Mouse (Mus musculus) C2C12 (cell line): ENCODE data around the gene Nicn1. TPM values are rescaled to one million over a fixed set of nuclear protein-coding genes. Genes with fewer than 3 reads are reported as not detected.

ENCODE experiments used
- H3K27me3 ChIP-seq: one replicate; pipeline ENCODE4 v1.6.1; 2011; ENCODE audit not compliant: control insufficient read depth, insufficient read depth, insufficient read length
- H3K36me3 ChIP-seq: one replicate; pipeline ENCODE4 v1.6.1; 2011; ENCODE audit not compliant: control insufficient read depth, insufficient read depth
- H3K4me3 ChIP-seq: one replicate; pipeline ENCODE4 v1.5.1; 2011; ENCODE audit warnings: mild to moderate bottlenecking, control low read depth; ENCODE audit not compliant: poor library complexity, insufficient read depth, severe bottlenecking
- H3K79me2 ChIP-seq: one replicate; pipeline ENCODE4 v1.6.1; 2011; ENCODE audit not compliant: control insufficient read depth, insufficient read depth
- H3K79me3 ChIP-seq: one replicate; pipeline ENCODE4 v1.6.1; 2011; ENCODE audit warnings: low read depth, control low read depth
- H3ac ChIP-seq: one replicate; pipeline ENCODE3; 2011; ENCODE audit warnings: low read depth; ENCODE audit not compliant: control insufficient read depth, insufficient read length
- CEBPB ChIP-seq: IDR thresholded peaks from one replicate; pipeline ENCODE4 v1.6.1; 2011; ENCODE audit warnings: low read depth, mild to moderate bottlenecking, control low read depth, moderate library complexity
- CTCF ChIP-seq: IDR thresholded peaks from one replicate; pipeline ENCODE4 v1.5.1; 2011; ENCODE audit not compliant: control insufficient read depth, insufficient read depth, insufficient read length
- FOSL1 ChIP-seq: IDR thresholded peaks from one replicate; pipeline ENCODE4 v1.8.0; 2011; ENCODE audit warnings: mild to moderate bottlenecking, low read length; ENCODE audit not compliant: poor library complexity, insufficient read depth, severe bottlenecking
- MAX ChIP-seq: IDR thresholded peaks from one replicate; pipeline ENCODE4 v1.6.1; 2011; ENCODE audit warnings: mild to moderate bottlenecking, control low read depth
- MYOD1 ChIP-seq: IDR thresholded peaks from one replicate; pipeline ENCODE4 v1.6.1; 2011; ENCODE audit warnings: low read depth; ENCODE audit not compliant: control insufficient read depth, insufficient read length
- MYOG ChIP-seq: IDR thresholded peaks from one replicate; pipeline ENCODE4 v1.6.1; 2011; ENCODE audit not compliant: control insufficient read depth, insufficient read length; ENCODE audit errors: extremely low read depth
- USF1 ChIP-seq: IDR thresholded peaks from one replicate; pipeline ENCODE4 v1.6.1; 2011; ENCODE audit warnings: low read depth, mild to moderate bottlenecking, control low read depth, moderate library complexity
- polyA plus RNA-seq: library from polyadenylated mRNA; unstranded; fragments of >200 nt; fragmentation: generic; extraction: Trizol; gene quantifications from one replicate; pipeline ENCODE4 v1.2.1, GENCODE M21; 2012; ENCODE audit warnings: missing spikeins

The Nicn1 gene
- polyA plus RNA-seq, 1 experiment, result 24.6 TPM

GRCm38 (mm10) chr9:108305629-108306520 is 15.6 kb downstream of the Nicn1 start, which contains the start of the genes Rhoa and Tcta:
Gene Rhoa (plus strand): TSS chr9:108306129.
Gene Tcta (minus strand): TSS chr9:108306160.
- no peak for TF ChIP-seq CTCF
- no peak for TF ChIP-seq MYOD1
- peak; percentile 97 for TF ChIP-seq CEBPB
- TF ChIP-seq FOSL1, result no peak
- peak within 1 kb of the TSS; percentile 94 for H3ac ChIP-seq

GRCm38 (mm10) chr9:108306571-108306980 is 16.3 kb downstream of the Nicn1 start:
- Histone ChIP-seq H3K27me3 (no peaks in the 10 kb centered on the region), H3ac (peak overlapping the region; percentile 88), H3K4me3 (peak overlapping the region; percentile 73), H3K36me3 (peaks cover 22% of the 10 kb centered on the region), H3K79me2 (peaks cover 78% of the 10 kb centered on the region), H3K79me3 (peaks cover 56% of the 10 kb centered on the region)
- no peak for TF ChIP-seq USF1
- TF ChIP-seq FOSL1, result no peak
- no peak for TF ChIP-seq CEBPB
- TF ChIP-seq MYOD1, result no peak
- no peak for TF ChIP-seq CTCF
- TF ChIP-seq MAX, result no peak
- TF ChIP-seq MYOG, result no peak

More at GRCm38 (mm10) chr9:108305629-108306520, 15.6 kb downstream of the Nicn1 start, which contains the start of the genes Rhoa and Tcta:
- Histone ChIP-seq H3K36me3 (peaks cover 22% of the 10 kb centered on the region), H3K79me3 (peaks cover 49% of the 10 kb centered on the region), H3K27me3 (no peaks in the 10 kb centered on the region), H3K4me3 (peak within 1 kb of the TSS; percentile 83), H3K79me2 (peaks cover 71% of the 10 kb centered on the region)

GRCm38 (mm10) chr9:108307021-108307807 is 17.0 kb downstream of the Nicn1 start:
- H3K36me3 ChIP-seq, result peaks cover 22% of the 10 kb centered on the region
- TF ChIP-seq FOSL1 (no peak), CTCF (no peak), MAX (no peak), USF1 (peak; percentile 97), MYOD1 (no peak), MYOG (no peak), CEBPB (no peak)
- H3K79me3 ChIP-seq, result peaks cover 63% of the 10 kb centered on the region

GRCm38 (mm10) chr9:108308141-108308540 is 17.9 kb downstream of the Nicn1 start:
- peaks cover 94% of the 10 kb centered on the region for H3K79me2 ChIP-seq
- no peaks in the 10 kb centered on the region for H3K27me3 ChIP-seq
- H3K36me3 ChIP-seq, result peaks cover 19% of the 10 kb centered on the region
- peaks cover 71% of the 10 kb centered on the region for H3K79me3 ChIP-seq
- TF ChIP-seq FOSL1 (no peak), MAX (no peak), USF1 (no peak), CTCF (no peak), CEBPB (no peak), MYOG (no peak), MYOD1 (no peak)
- H3ac ChIP-seq, result no peak overlapping the region
- peak overlapping the region; percentile 73 for H3K4me3 ChIP-seq

More at GRCm38 (mm10) chr9:108307021-108307807, 17.0 kb downstream of the Nicn1 start:
- Histone ChIP-seq H3K27me3 (no peaks in the 10 kb centered on the region), H3K79me2 (peaks cover 85% of the 10 kb centered on the region), H3ac (peak overlapping the region; percentile 88), H3K4me3 (peak overlapping the region; percentile 73)

- Histone ChIP-seq H3K27me3 (no peaks in the 10 kb centered on the region), H3K79me2 (peaks cover 100% of the 10 kb centered on the region), H3K36me3 (peaks cover 36% of the 10 kb centered on the region), H3K79me3 (peaks cover 96% of the 10 kb centered on the region), H3K4me3 (no peak overlapping the region), H3ac (no peak overlapping the region)
- TF ChIP-seq USF1, result no peak
- TF ChIP-seq MAX, result no peak
- TF ChIP-seq MYOD1, result no peak
- TF ChIP-seq FOSL1, result no peak
- no peak for TF ChIP-seq MYOG
- TF ChIP-seq CEBPB, result no peak
- TF ChIP-seq CTCF, result no peak
Measured at GRCm38 (mm10) chr9:108317572-108317971, 27.3 kb downstream of the Nicn1 start.
